Mouse (Mus musculus) ES-Bruce4 (cell line): ENCODE measurements around the gene Ccdc3.

Experiments
- EP300 ChIP-seq: IDR thresholded peaks from 2 replicates; pipeline ENCODE4 v1.6.1; 2011; ENCODE audit warnings: low read depth, low read length; ENCODE audit not compliant: insufficient read depth
- POLR2A ChIP-seq: IDR thresholded peaks from one replicate; pipeline ENCODE4 v1.8.1; 2011; ENCODE audit warnings: low read length; ENCODE audit not compliant: insufficient read depth

- no peak for TF ChIP-seq POLR2A
- 0 out of 2 replicates have a peak, but pooled peaks have one; percentile 3 for TF ChIP-seq EP300
These were observed 82.3 kb downstream of the Ccdc3 start for GRCm38 (mm10) chr2:5219847-5220375.
